Mouse (Mus musculus) kidney, adult 18-20 months (tissue): ENCODE measurements around the gene Dnajb7.

Source experiments
- DNase-seq: peaks from one replicate; pipeline ENCODE4 v3.0.0; 2021

Gene Dnajb7

GRCm38 (mm10) chr15:81408199-81408598 lies at the start of gene Dnajb7:
Gene Dnajb7 (minus strand): TSS chr15:81408299.
- no peak for DNase-seq

- DNase-seq, result peak; percentile 41
Measured at GRCm38 (mm10) chr15:81448463-81448862, 40.4 kb upstream of the Dnajb7 start.

- DNase-seq, result no peak
Measured at GRCm38 (mm10) chr15:81439236-81439635, 31.1 kb upstream of the Dnajb7 start.

GRCm38 (mm10) chr15:81438345-81438744 lies 30.2 kb upstream of the Dnajb7 start:
- DNase-seq, result no peak

GRCm38 (mm10) chr15:81431195-81431594 lies 23.1 kb upstream of the Dnajb7 start:
- no peak for DNase-seq

- no peak for DNase-seq
Measured at GRCm38 (mm10) chr15:81427947-81428346, 19.8 kb upstream of the Dnajb7 start.

- no peak for DNase-seq
Measured at GRCm38 (mm10) chr15:81425311-81425710, 17.2 kb upstream of the Dnajb7 start.

- DNase-seq, result peak; percentile 48
Measured at GRCm38 (mm10) chr15:81422156-81422681, 14.1 kb upstream of the Dnajb7 start.

- peak; percentile 13 for DNase-seq
Measured at GRCm38 (mm10) chr15:81421454-81421853, 13.4 kb upstream of the Dnajb7 start.

- no peak for DNase-seq
Measured at GRCm38 (mm10) chr15:81418065-81418464, 10.0 kb upstream of the Dnajb7 start.

- DNase-seq, result peak; percentile 73
Measured at GRCm38 (mm10) chr15:81416763-81417310, 8.7 kb upstream of the Dnajb7 start.

- DNase-seq, result no peak
Measured at GRCm38 (mm10) chr15:81405008-81405407, 3.1 kb downstream of the Dnajb7 start.

- DNase-seq, result peak; percentile 99
Measured at GRCm38 (mm10) chr15:81399638-81400315, 8.3 kb downstream of the Dnajb7 start, which contains the start of the genes St13 and Xpnpep3. Gene St13 (minus strand): TSS chr15:81400077. Gene Xpnpep3 (plus strand): TSS chr15:81400138.

- no peak for DNase-seq
Measured at GRCm38 (mm10) chr15:81399297-81399637, 8.8 kb downstream of the Dnajb7 start.

GRCm38 (mm10) chr15:81398189-81398588 lies 9.9 kb downstream of the Dnajb7 start:
- no peak for DNase-seq

GRCm38 (mm10) chr15:81394211-81394915 lies 13.7 kb downstream of the Dnajb7 start:
- peak; percentile 25 for DNase-seq

GRCm38 (mm10) chr15:81392997-81393396 lies 15.1 kb downstream of the Dnajb7 start:
- DNase-seq, result no peak

- DNase-seq, result no peak
Measured at GRCm38 (mm10) chr15:81386327-81386726, 21.8 kb downstream of the Dnajb7 start.

GRCm38 (mm10) chr15:81378845-81379244 lies 29.3 kb downstream of the Dnajb7 start:
- DNase-seq, result no peak

GRCm38 (mm10) chr15:81374621-81375020 lies 33.5 kb downstream of the Dnajb7 start:
- DNase-seq, result no peak

- DNase-seq, result no peak
Measured at GRCm38 (mm10) chr15:81370356-81370755, 37.7 kb downstream of the Dnajb7 start.

GRCm38 (mm10) chr15:81368601-81369000 lies 39.5 kb downstream of the Dnajb7 start:
- no peak for DNase-seq

GRCm38 (mm10) chr15:81366241-81366640 lies 41.9 kb downstream of the Dnajb7 start:
- DNase-seq, result no peak

- DNase-seq, result no peak
Measured at GRCm38 (mm10) chr15:81365246-81365645, 42.9 kb downstream of the Dnajb7 start.
